Mouse (Mus musculus) cerebellum, adult 2 months (tissue): Measurements from ENCODE around the gene Crcp. TPM values are rescaled to one million over a fixed set of nuclear protein-coding genes. Genes with fewer than 3 reads are reported as not detected.
A peak's percentile ranks its signal among the peaks of the same experiment; 100 is the strongest.

ENCODE experiments used
- DNase-seq, 2 experiments: peaks; one replicate each; pipeline ENCODE4 v3.0.0; 2021
- H3K27ac ChIP-seq: fragments of 200-500 bp; 2 replicates; pipeline ENCODE4 v1.5.1; 2012; ENCODE audit warnings: low read length, control low read depth, inconsistent platforms; ENCODE audit not compliant: insufficient read depth
- H3K27me3 ChIP-seq: fragments of 200-500 bp; 2 replicates; pipeline ENCODE4 v1.6.1; 2012; ENCODE audit warnings: inconsistent platforms, mild to moderate bottlenecking, low read length, moderate library complexity; ENCODE audit not compliant: control insufficient read depth, insufficient read depth
- H3K4me1 ChIP-seq: fragments of 200-500 bp; 2 replicates; pipeline ENCODE4 v1.6.1; 2011; ENCODE audit warnings: low read length; ENCODE audit not compliant: control insufficient read depth, insufficient read depth
- H3K4me3 ChIP-seq: fragments of 200-500 bp; replicated peaks from 2 replicates; pipeline ENCODE3; 2011; ENCODE audit warnings: mild to moderate bottlenecking, low read depth, low read length, control low read depth; ENCODE audit not compliant: insufficient read depth
- CTCF ChIP-seq: fragments of 200-500 bp; IDR thresholded peaks from 2 replicates; pipeline ENCODE4 v1.5.1; 2011; ENCODE audit warnings: low read depth, mild to moderate bottlenecking, control low read depth, low read length, moderate library complexity, borderline replicate concordance; ENCODE audit not compliant: insufficient read depth
- POLR2A ChIP-seq: fragments of 200-500 bp; IDR thresholded peaks from 2 replicates; pipeline ENCODE4 v1.6.1; 2011; ENCODE audit warnings: low read length, control low read depth, borderline replicate concordance; ENCODE audit not compliant: insufficient read depth
- WGBS: fragments of 180-500 bp; shearing (Covaris S2); methylation state at CpG from one replicate; pipeline ENCODE4 v1.1.7; 2018; 5-methylcytosine and 5-hydroxymethylcytosine counted together
- polyA plus RNA-seq: library from polyadenylated mRNA; depleted of rRNA; stranded (reverse); fragments of >200 nt; gene quantifications from 2 replicates; pipeline ENCODE4 v1.2.3, GENCODE M21; 2012; rRNA removed

Crcp gene
- polyA plus RNA-seq, 1 experiment, result 38.9 TPM

- Histone ChIP-seq H3K27ac (peak overlapping the region; percentile 31; the same call in 1 of the 2 replicates), H3K27me3 (no peaks in the 10 kb centered on the region), H3K4me1 (peaks cover 8% of the 10 kb centered on the region), H3K4me3 (no peak overlapping the region)
- no peak for DNase-seq
- WGBS, result 65% methylated on average over 7 of the region's 7 CpGs
- TF ChIP-seq CTCF (no peak), POLR2A (no peak)
These were observed 60.1 kb downstream of the Crcp start for GRCm38 (mm10) chr5:130089177-130089576.

- WGBS, result 80% methylated on average over 18 of the region's 18 CpGs
- Histone ChIP-seq H3K27ac (peak overlapping the region; percentile 31), H3K27me3 (no peaks in the 10 kb centered on the region), H3K4me3 (no peak overlapping the region), H3K4me1 (peaks cover 8% of the 10 kb centered on the region)
- DNase-seq, result no peak
- TF ChIP-seq CTCF (no peak), POLR2A (no peak)
These were observed 60.7 kb downstream of the Crcp start for GRCm38 (mm10) chr5:130089626-130090393.

GRCm38 (mm10) chr5:130096754-130097153, 67.7 kb downstream of the Crcp start:
- WGBS, result 67% methylated on average over 12 of the region's 12 CpGs
- H3K4me1 ChIP-seq, result peaks cover 6% of the 10 kb centered on the region
- H3K27ac ChIP-seq, result no peak overlapping the region
- no peak for TF ChIP-seq CTCF
- no peak for TF ChIP-seq POLR2A
- no peak for DNase-seq
- no peaks in the 10 kb centered on the region for H3K27me3 ChIP-seq
- H3K4me3 ChIP-seq, result no peak overlapping the region

GRCm38 (mm10) chr5:130097837-130098236, 68.7 kb downstream of the Crcp start:
- Histone ChIP-seq H3K4me1 (peaks cover 6% of the 10 kb centered on the region), H3K27me3 (no peaks in the 10 kb centered on the region), H3K27ac (no peak overlapping the region), H3K4me3 (no peak overlapping the region)
- no peak for TF ChIP-seq POLR2A
- no peak for TF ChIP-seq CTCF
- WGBS, result 79% methylated on average over 2 of the region's 2 CpGs
- no peak for DNase-seq

GRCm38 (mm10) chr5:130101724-130102123, 72.6 kb downstream of the Crcp start:
- Histone ChIP-seq H3K4me3 (no peak overlapping the region), H3K27ac (no peak overlapping the region), H3K4me1 (peaks cover 6% of the 10 kb centered on the region), H3K27me3 (no peaks in the 10 kb centered on the region)
- TF ChIP-seq POLR2A, result no peak
- TF ChIP-seq CTCF, result no peak
- DNase-seq, result no peak
- WGBS, result 97% methylated on average over 17 of the region's 17 CpGs

GRCm38 (mm10) chr5:130109348-130109747, 80.3 kb downstream of the Crcp start:
- no peaks in the 10 kb centered on the region for H3K27me3 ChIP-seq
- H3K4me3 ChIP-seq, result no peak overlapping the region
- no peaks in the 10 kb centered on the region for H3K4me1 ChIP-seq
- TF ChIP-seq POLR2A (no peak), CTCF (no peak)
- no peak for DNase-seq
- H3K27ac ChIP-seq, result no peak overlapping the region
- 85% methylated on average over 3 of the region's 3 CpGs for WGBS

Other genes with a start within 250 kb of the Crcp start
- gene Psph, start 241.8 kb upstream of the Crcp start, polyA plus RNA-seq, result 23.4 and 27.3 TPM in 2 replicates
- gene Sumf2, start 182.3 kb upstream of the Crcp start, polyA plus RNA-seq, result 16.2 and 17.3 TPM in 2 replicates
- 797 and 866 TPM in 2 replicates for gene Chchd2, start 141.8 kb upstream of the Crcp start, polyA plus RNA-seq
- 3.3 and 3.9 TPM in 2 replicates for gene Zbed5, start 133.6 kb upstream of the Crcp start, polyA plus RNA-seq
- 30.5 and 34.8 TPM in 2 replicates for gene Phkg1, start 130.7 kb upstream of the Crcp start, polyA plus RNA-seq
- 3.4 and 3.9 TPM in 2 replicates for gene Nupr1l, start 120.8 kb upstream of the Crcp start, polyA plus RNA-seq
- gene Vkorc1l1, start 87.3 kb upstream of the Crcp start, polyA plus RNA-seq, result 29.4 and 32.4 TPM in 2 replicates
- 18.9 and 19.3 TPM in 2 replicates for gene Gusb, start 26.2 kb upstream of the Crcp start, polyA plus RNA-seq
- 27.0 and 28.7 TPM in 2 replicates for gene Asl, start within 50 bp of the Crcp start, polyA plus RNA-seq
- 36.3 and 41.6 TPM in 2 replicates for gene Tpst1, start 44.0 kb downstream of the Crcp start, polyA plus RNA-seq
- 12.5 and 13.9 TPM in 2 replicates for gene Kctd7, start 115.6 kb downstream of the Crcp start, polyA plus RNA-seq
- gene Rabgef1, start 142.5 kb downstream of the Crcp start, polyA plus RNA-seq, result 43.8 and 45.0 TPM in 2 replicates
- 35.5 and 38.1 TPM in 2 replicates for gene Tmem248, start 187.8 kb downstream of the Crcp start, polyA plus RNA-seq
- gene Sbds, start 226.2 kb downstream of the Crcp start, polyA plus RNA-seq, result 92.5 and 95.5 TPM in 2 replicates
- 17.8 and 17.9 TPM in 2 replicates for gene Tyw1, start 226.3 kb downstream of the Crcp start, polyA plus RNA-seq